Mouse (Mus musculus) heart, adult 11 months (tissue): Measurements from ENCODE around the gene Slc25a48.
A peak's percentile ranks its signal among the peaks of the same experiment; 100 is the strongest.

Experiments used
- DNase-seq: peaks from one replicate; pipeline ENCODE4 v3.0.0; 2022

Slc25a48 gene

DNA sequence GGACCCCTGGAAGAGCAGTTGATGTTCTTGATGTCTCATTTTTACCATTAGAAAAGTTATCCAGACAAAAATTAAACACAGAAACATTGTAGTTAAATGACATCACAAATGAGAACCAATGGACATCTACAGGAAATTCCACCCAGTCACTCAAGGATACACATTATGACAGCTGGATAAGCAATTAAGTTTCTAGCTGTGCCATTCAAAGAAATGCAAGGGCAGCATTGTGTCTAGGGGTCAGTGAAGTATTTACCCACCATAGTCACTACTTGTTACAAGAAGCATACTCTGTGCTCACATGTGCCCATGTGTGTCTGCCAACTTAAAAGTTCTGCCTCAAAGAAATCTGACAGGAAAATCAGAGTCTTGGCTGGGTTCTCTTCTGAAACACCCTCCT is 75.4 kb downstream of the Slc25a48 start:
- DNase-seq: no peak

DNA sequence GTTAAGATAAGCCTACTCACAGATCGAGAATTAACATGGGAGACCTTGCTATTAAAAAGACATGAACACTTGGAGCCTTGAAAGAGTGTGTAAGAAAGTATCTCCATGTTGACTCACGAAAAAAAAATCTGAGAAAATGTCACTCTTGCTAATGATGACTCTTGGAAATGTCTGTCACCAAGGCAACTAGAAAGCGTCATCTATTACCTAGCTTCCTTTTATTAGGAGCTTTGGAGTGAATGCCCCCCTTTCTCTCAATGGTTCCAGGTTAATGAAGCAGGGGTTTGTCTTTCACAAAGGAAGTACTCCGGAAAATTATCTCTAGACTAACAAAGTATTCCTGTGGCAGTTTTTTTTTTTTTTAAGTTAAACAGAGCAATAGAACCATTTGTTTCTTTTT is 78.2 kb downstream of the Slc25a48 start:
- DNase-seq: no peak

DNA sequence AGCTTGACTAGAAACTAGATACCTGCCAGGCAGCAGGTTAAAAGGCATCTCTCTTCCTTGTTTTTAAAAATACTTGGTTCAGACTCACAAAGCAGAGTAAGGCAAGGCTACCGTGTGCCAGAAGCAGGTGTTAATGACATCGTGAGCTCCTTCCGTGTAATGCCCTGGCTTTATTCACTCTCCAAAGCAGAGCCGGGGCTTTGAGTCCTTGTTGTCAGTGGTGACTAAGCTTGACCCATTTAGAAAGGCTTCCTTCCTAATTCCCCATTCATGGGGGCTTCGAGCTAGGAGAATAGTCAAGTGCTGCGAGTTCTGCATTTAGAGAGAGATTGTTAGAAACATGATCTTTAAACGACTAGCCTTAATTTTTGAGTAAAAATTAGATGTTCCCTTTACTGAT is 78.7 kb downstream of the Slc25a48 start:
- DNase-seq: no peak

DNA sequence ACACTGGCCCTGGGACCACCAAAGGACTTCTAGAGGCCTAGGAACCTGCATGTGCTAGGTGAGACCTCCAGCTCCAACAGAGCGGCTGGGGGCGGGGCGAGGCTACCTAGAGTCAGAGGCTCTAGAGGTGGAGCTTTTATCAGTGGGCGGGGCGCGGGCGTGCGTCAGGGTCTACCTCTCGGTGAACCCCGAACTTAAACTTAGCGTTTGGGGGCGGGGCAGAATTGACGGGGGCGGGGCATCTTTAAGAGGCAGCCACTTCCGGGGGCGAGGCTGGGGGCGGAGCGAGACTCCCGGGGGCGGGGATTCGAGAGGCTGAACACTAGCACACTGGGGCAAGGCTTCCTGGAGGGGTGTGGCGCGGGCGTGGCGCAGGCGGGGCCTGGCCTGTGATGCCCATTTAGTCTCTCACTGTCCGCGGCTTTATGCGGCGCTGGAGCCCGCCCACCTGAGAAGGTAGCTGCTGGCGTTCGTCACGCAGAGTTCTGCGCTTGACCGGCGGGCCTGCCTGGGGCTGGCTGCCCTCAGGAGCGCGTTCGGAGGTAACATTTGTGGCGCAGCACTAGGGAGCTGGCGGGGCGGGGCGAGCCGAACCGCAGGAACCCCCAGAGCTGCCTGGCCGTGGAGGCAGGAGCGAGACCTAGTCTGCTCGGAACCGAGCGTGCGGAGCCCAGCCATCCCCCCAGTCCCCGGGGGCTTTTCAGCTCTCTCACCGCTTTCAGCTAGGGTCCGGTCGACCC is 84.1 kb downstream of the Slc25a48 start, which contains the start of gene Fbxl21:
Gene Fbxl21, plus strand, starts transcription at position 392 of the 740 bp plus-strand sequence.
- peak; percentile 99 for DNase-seq

DNA sequence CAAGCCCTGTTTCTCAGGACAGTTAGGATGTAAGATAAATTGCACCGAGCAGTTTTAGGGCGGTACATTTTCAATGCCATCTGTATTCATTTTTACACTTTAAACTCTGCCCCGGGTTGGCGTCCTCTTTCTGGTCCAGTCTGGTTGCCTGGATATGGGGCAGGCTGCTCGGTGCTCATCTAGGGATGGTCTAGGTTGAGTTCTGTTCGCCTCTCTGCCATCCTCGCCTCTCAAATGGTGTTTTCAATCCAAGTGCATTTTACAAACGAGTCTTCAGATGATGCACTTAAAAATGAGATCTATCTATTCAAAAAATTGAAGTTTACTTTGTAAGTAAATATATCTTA is 84.6 kb downstream of the Slc25a48 start:
- DNase-seq: no peak
